In the genomic region with DNA sequence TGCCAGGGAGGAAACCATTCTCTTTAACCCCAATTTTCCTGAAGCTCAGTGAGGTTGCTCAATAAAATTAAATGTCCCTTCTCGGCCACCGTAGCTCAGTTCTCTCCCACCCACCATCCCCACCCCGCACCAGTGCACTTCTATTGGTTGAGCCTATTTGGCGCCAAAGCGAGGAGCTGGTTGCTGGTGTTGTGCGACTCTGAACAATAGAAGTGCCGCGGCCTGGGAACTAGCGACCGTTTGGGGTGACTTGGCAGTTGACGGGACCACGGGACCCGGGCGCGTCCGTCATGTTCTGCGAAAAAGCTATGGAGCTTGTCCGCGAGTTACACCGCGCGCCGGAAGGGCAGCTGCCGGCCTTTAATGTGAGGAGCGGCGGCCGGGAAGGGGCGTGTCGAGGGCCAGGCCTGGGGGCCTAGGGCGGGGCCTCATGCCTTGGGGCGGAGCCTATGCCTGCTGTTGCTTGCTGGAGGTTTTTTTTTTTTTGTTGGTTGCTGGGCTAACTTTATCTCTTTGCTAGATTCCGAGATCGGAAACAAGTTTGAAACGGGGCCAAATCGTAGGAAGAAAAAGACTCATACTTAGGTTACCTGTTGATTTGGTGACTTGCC, we compare ENCODE assay signal across 8 mouse cellular contexts. TPM values are rescaled to one million over a fixed set of nuclear protein-coding genes. Genes with fewer than 3 reads are reported as not detected.
DNase-seq lines count a peak whose midpoint lies in the region; ATAC-seq lines count a peak whose summit lies in the region.

No protein-coding gene starts in this region.

- peak overlapping the region; percentile 60 for H3K4me2 ChIP-seq in hindbrain, embryonic 12.5 days (replicated peaks)

- H3K4me3 ChIP-seq in hindbrain, embryonic 12.5 days, result peak overlapping the region; percentile 68

- DNase-seq in MN1 (ENCODE audit: low spot score), result peak; percentile 92
- peak; percentile 87 for DNase-seq in cerebellum, adult 9-10 months
- peak; percentile 74 to 91 for DNase-seq in frontal cortex, adult 2 months (ENCODE audit: extremely low spot score in 1 of 2, low spot score in 1 of 2)
- DNase-seq in layer of hippocampus, postnatal 14 days (ENCODE audit: low spot score in 2 of 2), result peak; percentile 89 to 93
- DNase-seq in lung, postnatal 14 days, result peak; percentile 95
- peak; percentile 87 for DNase-seq in retina, adult 2 months (ENCODE audit: low read depth, low spot score)
- peak; percentile 96 to 97 for DNase-seq in thymus, postnatal 36 days

- no peaks in the 10 kb centered on the region for H3K27me3 ChIP-seq in hindbrain, embryonic 12.5 days

- WGBS in hindbrain, embryonic 12.5 days, result under 1% methylated on average over 35 of the region's 35 CpGs

- H3K9ac ChIP-seq in hindbrain, embryonic 12.5 days, result peak overlapping the region; percentile 67

- H3K36me3 ChIP-seq in hindbrain, embryonic 12.5 days, result no peaks in the 10 kb centered on the region

- peaks cover 6% of the 10 kb centered on the region; the same call in 1 of the 2 replicates for H3K4me1 ChIP-seq in hindbrain, embryonic 12.5 days

- peak overlapping the region; percentile 79 for H3K27ac ChIP-seq in hindbrain, embryonic 12.5 days

- peak; percentile 93 for ATAC-seq in hindbrain, embryonic 12.5 days (ENCODE audit: low FRiP score)

- H3K9me3 ChIP-seq in hindbrain, embryonic 12.5 days (replicated peaks), result no peaks in the 10 kb centered on the region

RNA-seq across cellular contexts. Expression of gene Gins1, which starts 4.3 kb away (rescaled TPM):
- polyA plus RNA-seq in frontal cortex, adult 2 months (2012; rRNA removed), result 1.3 and 1.9 TPM in 2 replicates
- 36.5 and 37.5 TPM in 2 replicates for polyA plus RNA-seq in hindbrain, embryonic 12.5 days (2016; fragmentation: Nextera tagmentation; extraction: Ambion mirVana)
- 1 to 10 TPM; 1.9 to 4.7 TPM for total RNA-seq in layer of hippocampus, postnatal 14 days (2021)

RNA-seq across cellular contexts. Expression of gene Abhd12, which starts 5.0 kb away (rescaled TPM):
- polyA plus RNA-seq in frontal cortex, adult 2 months (2012; rRNA removed), result 286 and 297 TPM in 2 replicates
- polyA plus RNA-seq in hindbrain, embryonic 12.5 days (2016; fragmentation: Nextera tagmentation; extraction: Ambion mirVana), result 70.0 and 74.1 TPM in 2 replicates
- total RNA-seq in layer of hippocampus, postnatal 14 days (2021), result 100 to 1,000 TPM; 239 to 243 TPM

Comparison
In these comparisons a context has a peak if more than half of its experiments do, and no peak if none do; other contexts are left out.
1. Peak in every context shown above with its lines: DNase-seq, ATAC-seq, H3K4me3 ChIP-seq and H3K27ac ChIP-seq.
2. RNA of gene Gins1, which starts 4.3 kb away (polyA plus RNA-seq): 36.5 to 37.5 TPM in hindbrain, embryonic 12.5 days; 1.3 to 1.9 TPM in frontal cortex, adult 2 months; every median in the first group is over 10 times any median in the second.